Mouse (Mus musculus): Measurements from ENCODE around the gene Slco1c1. TPM values are rescaled to one million over a fixed set of nuclear protein-coding genes. Genes with fewer than 3 reads are reported as not detected.

Gene Slco1c1
- polyA plus RNA-seq, 1 experiment from 2014 or later: 0.07 TPM

DNA sequence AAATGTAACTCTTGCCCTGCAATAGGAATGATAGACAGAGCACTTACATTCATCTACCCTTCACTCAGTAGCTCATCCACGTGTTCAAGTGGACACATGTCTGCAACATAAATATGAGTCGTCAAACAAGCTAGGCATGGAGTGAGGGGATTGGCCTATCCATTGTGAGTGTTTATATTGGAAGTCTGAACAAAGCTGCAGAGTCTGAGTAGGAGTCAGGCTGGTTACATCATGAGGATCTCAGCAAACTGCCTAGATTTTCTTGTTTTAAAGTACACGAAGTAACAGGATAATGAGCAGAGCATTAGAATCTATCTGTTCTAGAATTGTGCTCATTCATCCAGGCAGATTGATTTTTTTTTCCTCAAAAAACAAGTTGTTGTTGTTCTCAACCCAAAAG, 23.0 kb upstream of the Slco1c1 start:
- no peaks in the 10 kb centered on the region for H3K27me3 ChIP-seq (ENCODE audit: control insufficient read depth, insufficient read depth, low read length)
- H3K4me1 ChIP-seq (ENCODE audit: control insufficient read depth, insufficient read depth, low read length): 0 out of 2 replicates have a peak, but pooled peaks cover 3% of the 10 kb centered on the region
- H3K9me3 ChIP-seq (ENCODE audit: control insufficient read depth, low read length): no peaks in the 10 kb centered on the region
- no peak overlapping the region for H3K9ac ChIP-seq (ENCODE audit: low read length)
- no peak overlapping the region for H3K27ac ChIP-seq (replicated peaks; ENCODE audit: low read depth, low read length)
- DNase-seq (ENCODE audit: low spot score): no peak
- no peak overlapping the region for H3K4me2 ChIP-seq (ENCODE audit: low read depth, severe bottlenecking)
- whole genome bisulfite sequencing: 86% methylated on average over 3 of the region's 3 CpGs
- ATAC-seq (ENCODE audit: insufficient number of reproducible peaks, low FRiP score, low TSS enrichment, low read depth): no peak
- no peak overlapping the region for H3K4me3 ChIP-seq (ENCODE audit: low read depth, low read length)
- H3K36me3 ChIP-seq (ENCODE audit: control insufficient read depth, insufficient read depth, low read length): no peaks in the 10 kb centered on the region; the same call in 1 of the 2 replicates

GRCm38 (mm10) chr6:141522541-141522940, 1.6 kb upstream of the Slco1c1 start:
- WGBS: 75% methylated on average over 2 of the region's 2 CpGs

DNA sequence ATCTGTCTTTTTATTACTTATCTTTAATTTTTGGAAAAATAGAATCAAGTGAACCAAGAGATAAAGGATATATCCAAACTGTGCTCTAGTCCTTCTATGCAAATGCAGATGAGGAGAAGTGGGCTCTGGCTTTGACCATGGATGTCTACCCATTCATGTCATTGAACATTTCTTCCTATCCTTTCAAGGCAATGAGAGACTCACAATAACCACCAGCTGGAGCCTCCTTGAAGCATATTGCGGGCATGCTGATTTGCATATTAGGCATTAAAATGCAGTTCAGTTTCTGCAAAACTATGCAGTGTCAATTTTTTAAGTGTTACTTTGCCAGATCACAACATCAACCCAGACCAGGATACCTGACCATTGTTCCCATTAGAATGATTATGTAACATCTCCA, 1.6 kb downstream of the Slco1c1 start:
- Histone ChIP-seq H3K9me3 (ENCODE audit: control insufficient read depth, low read length) (no peaks in the 10 kb centered on the region), H3K4me3 (ENCODE audit: low read depth, low read length) (no peak overlapping the region), H3K4me2 (ENCODE audit: low read depth, severe bottlenecking) (no peak overlapping the region), H3K27ac (replicated peaks; ENCODE audit: low read depth, low read length) (no peak overlapping the region), H3K9ac (ENCODE audit: low read length) (no peak overlapping the region), H3K36me3 (ENCODE audit: control insufficient read depth, insufficient read depth, low read length) (no peaks in the 10 kb centered on the region), H3K4me1 (ENCODE audit: control insufficient read depth, insufficient read depth, low read length) (no peaks in the 10 kb centered on the region), H3K27me3 (ENCODE audit: control insufficient read depth, insufficient read depth, low read length) (no peaks in the 10 kb centered on the region)
- DNase-seq (ENCODE audit: low spot score) (no peak), ATAC-seq (ENCODE audit: insufficient number of reproducible peaks, low FRiP score, low TSS enrichment, low read depth) (no peak)
- 92% methylated on average over 1 of the region's 1 CpGs for WGBS

More at GRCm38 (mm10) chr6:141522541-141522940, 1.6 kb upstream of the Slco1c1 start:
- Histone ChIP-seq H3K9me3 (ENCODE audit: control insufficient read depth, low read length) (no peaks in the 10 kb centered on the region), H3K4me3 (ENCODE audit: low read depth, low read length) (no peak overlapping the region), H3K4me2 (ENCODE audit: low read depth, severe bottlenecking) (no peak overlapping the region), H3K9ac (ENCODE audit: low read length) (no peak overlapping the region), H3K27me3 (ENCODE audit: control insufficient read depth, insufficient read depth, low read length) (no peaks in the 10 kb centered on the region), H3K27ac (replicated peaks; ENCODE audit: low read depth, low read length) (no peak overlapping the region), H3K4me1 (ENCODE audit: control insufficient read depth, insufficient read depth, low read length) (no peaks in the 10 kb centered on the region), H3K36me3 (ENCODE audit: control insufficient read depth, insufficient read depth, low read length) (no peaks in the 10 kb centered on the region)
- no peak for DNase-seq (ENCODE audit: low spot score)
- no peak for ATAC-seq (ENCODE audit: insufficient number of reproducible peaks, low FRiP score, low TSS enrichment, low read depth)

GRCm38 (mm10) chr6:141530865-141531264, 6.7 kb downstream of the Slco1c1 start:
- DNase-seq (ENCODE audit: low spot score) (no peak), ATAC-seq (ENCODE audit: insufficient number of reproducible peaks, low FRiP score, low TSS enrichment, low read depth) (no peak)
- H3K27me3 ChIP-seq (ENCODE audit: control insufficient read depth, insufficient read depth, low read length): no peaks in the 10 kb centered on the region
- no peak overlapping the region for H3K27ac ChIP-seq (replicated peaks; ENCODE audit: low read depth, low read length)
- H3K4me1 ChIP-seq (ENCODE audit: control insufficient read depth, insufficient read depth, low read length): no peaks in the 10 kb centered on the region
- no peaks in the 10 kb centered on the region for H3K36me3 ChIP-seq (ENCODE audit: control insufficient read depth, insufficient read depth, low read length)
- H3K4me3 ChIP-seq (ENCODE audit: low read depth, low read length): no peak overlapping the region
- WGBS: 61% methylated on average over 6 of the region's 6 CpGs
- no peak overlapping the region for H3K4me2 ChIP-seq (ENCODE audit: low read depth, severe bottlenecking)
- no peak overlapping the region for H3K9ac ChIP-seq (ENCODE audit: low read length)
- no peaks in the 10 kb centered on the region for H3K9me3 ChIP-seq (ENCODE audit: control insufficient read depth, low read length)

DNA sequence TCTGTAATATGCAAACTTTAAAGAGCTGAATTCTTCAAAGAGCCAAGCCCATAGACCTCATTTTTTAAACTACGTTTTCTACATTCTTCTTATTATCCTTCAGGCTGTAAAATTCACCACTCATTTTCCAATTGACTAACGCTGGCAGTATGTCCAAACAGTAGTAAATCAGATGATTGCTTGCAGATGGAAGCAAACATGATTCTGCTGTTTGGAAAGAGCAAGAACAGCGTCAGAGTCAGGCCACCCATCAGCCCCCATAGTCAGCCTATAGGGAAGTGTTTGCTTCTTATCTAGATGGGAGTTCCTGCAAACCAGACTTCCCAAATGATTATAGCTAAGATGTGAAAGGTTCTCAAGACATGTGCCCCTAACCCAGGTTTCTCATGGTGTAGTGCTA, 13.1 kb downstream of the Slco1c1 start:
- no peaks in the 10 kb centered on the region for H3K27me3 ChIP-seq (ENCODE audit: control insufficient read depth, insufficient read depth, low read length)
- H3K9ac ChIP-seq (ENCODE audit: low read length): no peak overlapping the region
- 9% methylated on average over 3 of the region's 3 CpGs for WGBS
- H3K4me1 ChIP-seq (ENCODE audit: control insufficient read depth, insufficient read depth, low read length): no peaks in the 10 kb centered on the region
- no peak overlapping the region for H3K4me3 ChIP-seq (ENCODE audit: low read depth, low read length)
- H3K36me3 ChIP-seq (ENCODE audit: control insufficient read depth, insufficient read depth, low read length): no peaks in the 10 kb centered on the region
- no peak overlapping the region for H3K27ac ChIP-seq (replicated peaks; ENCODE audit: low read depth, low read length)
- H3K4me2 ChIP-seq (ENCODE audit: low read depth, severe bottlenecking): no peak overlapping the region
- DNase-seq (ENCODE audit: low spot score): no peak
- H3K9me3 ChIP-seq (ENCODE audit: control insufficient read depth, low read length): no peaks in the 10 kb centered on the region
- ATAC-seq (ENCODE audit: insufficient number of reproducible peaks, low FRiP score, low TSS enrichment, low read depth): no peak

- Histone ChIP-seq H3K4me2 (ENCODE audit: low read depth, severe bottlenecking) (no peak overlapping the region), H3K9me3 (ENCODE audit: control insufficient read depth, low read length) (no peaks in the 10 kb centered on the region), H3K9ac (ENCODE audit: low read length) (no peak overlapping the region), H3K36me3 (ENCODE audit: control insufficient read depth, insufficient read depth, low read length) (no peaks in the 10 kb centered on the region), H3K4me1 (ENCODE audit: control insufficient read depth, insufficient read depth, low read length) (no peaks in the 10 kb centered on the region), H3K4me3 (ENCODE audit: low read depth, low read length) (no peak overlapping the region), H3K27me3 (ENCODE audit: control insufficient read depth, insufficient read depth, low read length) (no peaks in the 10 kb centered on the region), H3K27ac (replicated peaks; ENCODE audit: low read depth, low read length) (no peak overlapping the region)
- no peak for ATAC-seq (ENCODE audit: insufficient number of reproducible peaks, low FRiP score, low TSS enrichment, low read depth)
- WGBS: 57% methylated on average over 1 of the region's 1 CpGs
- no peak for DNase-seq (ENCODE audit: low spot score)
These were observed 17.0 kb downstream of the Slco1c1 start for GRCm38 (mm10) chr6:141541136-141541535.

DNA sequence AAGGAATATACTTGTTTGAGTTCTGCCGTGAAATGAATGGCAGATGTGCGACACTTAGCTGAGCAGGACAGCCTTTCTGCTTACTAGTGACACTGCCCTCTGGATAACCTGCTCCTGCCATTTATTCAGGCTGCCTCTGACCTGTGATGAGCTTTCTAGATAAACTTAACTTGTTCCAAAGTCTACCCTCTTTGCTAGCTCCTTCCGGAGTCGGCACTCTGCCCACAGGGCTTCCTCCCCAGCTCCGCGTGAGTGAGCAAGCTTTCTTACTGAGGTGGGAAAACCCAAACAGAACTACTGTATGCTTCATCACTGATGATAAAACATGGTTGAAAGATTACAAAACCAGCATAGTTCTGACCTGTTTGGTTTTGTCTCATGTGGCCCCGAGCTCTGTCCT, 19.2 kb downstream of the Slco1c1 start:
- H3K4me1 ChIP-seq (ENCODE audit: control insufficient read depth, insufficient read depth, low read length): no peaks in the 10 kb centered on the region

DNA sequence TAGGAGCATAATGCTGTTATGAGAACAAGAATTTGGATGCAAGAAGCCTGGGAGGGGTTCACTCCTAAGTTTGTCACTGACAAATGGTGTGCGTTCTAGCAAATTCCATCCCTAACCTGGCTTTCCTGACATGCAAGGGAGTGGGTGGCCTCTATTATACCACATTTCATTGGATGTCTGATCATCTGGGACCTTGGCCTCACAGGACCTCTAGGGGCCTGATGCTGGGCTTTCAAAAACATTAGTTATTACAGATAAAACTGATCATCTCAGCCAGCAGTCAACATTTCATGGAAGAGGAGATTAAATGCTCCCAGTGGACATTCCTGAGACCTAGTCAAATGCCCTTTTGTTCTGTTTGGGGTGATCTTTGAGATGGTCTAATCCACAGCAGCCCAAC, 34.0 kb downstream of the Slco1c1 start:
- H3K9ac ChIP-seq (ENCODE audit: low read length): no peak overlapping the region
- no peak for ATAC-seq (ENCODE audit: insufficient number of reproducible peaks, low FRiP score, low TSS enrichment, low read depth)
- H3K27me3 ChIP-seq (ENCODE audit: control insufficient read depth, insufficient read depth, low read length): no peaks in the 10 kb centered on the region
- H3K27ac ChIP-seq (replicated peaks; ENCODE audit: low read depth, low read length): no peak overlapping the region
- H3K9me3 ChIP-seq (ENCODE audit: control insufficient read depth, low read length): no peaks in the 10 kb centered on the region
- no peaks in the 10 kb centered on the region for H3K36me3 ChIP-seq (ENCODE audit: control insufficient read depth, insufficient read depth, low read length)
- H3K4me2 ChIP-seq (ENCODE audit: low read depth, severe bottlenecking): no peak overlapping the region
- no peaks in the 10 kb centered on the region for H3K4me1 ChIP-seq (ENCODE audit: control insufficient read depth, insufficient read depth, low read length)
- H3K4me3 ChIP-seq (ENCODE audit: low read depth, low read length): no peak overlapping the region
- WGBS: 87% methylated on average over 1 of the region's 1 CpGs
- DNase-seq (ENCODE audit: low spot score): no peak

More for the DNA sequence above, 19.2 kb downstream of the Slco1c1 start:
- Histone ChIP-seq H3K27ac (replicated peaks; ENCODE audit: low read depth, low read length) (no peak overlapping the region), H3K9me3 (ENCODE audit: control insufficient read depth, low read length) (no peaks in the 10 kb centered on the region), H3K4me2 (ENCODE audit: low read depth, severe bottlenecking) (no peak overlapping the region), H3K4me3 (ENCODE audit: low read depth, low read length) (no peak overlapping the region), H3K9ac (ENCODE audit: low read length) (no peak overlapping the region), H3K36me3 (ENCODE audit: control insufficient read depth, insufficient read depth, low read length) (no peaks in the 10 kb centered on the region), H3K27me3 (ENCODE audit: control insufficient read depth, insufficient read depth, low read length) (no peaks in the 10 kb centered on the region)
- ATAC-seq (ENCODE audit: insufficient number of reproducible peaks, low FRiP score, low TSS enrichment, low read depth) (no peak), DNase-seq (ENCODE audit: low spot score) (no peak)
- WGBS: 84% methylated on average over 7 of the region's 7 CpGs

- WGBS: 84% methylated on average over 2 of the region's 2 CpGs
- no peak for ATAC-seq (ENCODE audit: insufficient number of reproducible peaks, low FRiP score, low TSS enrichment, low read depth)
- Histone ChIP-seq H3K4me2 (ENCODE audit: low read depth, severe bottlenecking) (no peak overlapping the region), H3K4me1 (ENCODE audit: control insufficient read depth, insufficient read depth, low read length) (no peaks in the 10 kb centered on the region), H3K36me3 (ENCODE audit: control insufficient read depth, insufficient read depth, low read length) (no peaks in the 10 kb centered on the region), H3K9me3 (ENCODE audit: control insufficient read depth, low read length) (no peaks in the 10 kb centered on the region), H3K27ac (replicated peaks; ENCODE audit: low read depth, low read length) (no peak overlapping the region), H3K27me3 (ENCODE audit: control insufficient read depth, insufficient read depth, low read length) (no peaks in the 10 kb centered on the region), H3K4me3 (ENCODE audit: low read depth, low read length) (no peak overlapping the region), H3K9ac (ENCODE audit: low read length) (no peak overlapping the region)
- DNase-seq (ENCODE audit: low spot score): no peak
These were observed 43.2 kb downstream of the Slco1c1 start for GRCm38 (mm10) chr6:141567366-141567765.
